Mouse (Mus musculus) neural tube, embryonic 15.5 days (tissue): ENCODE results near the gene Ppfia3. TPM values are rescaled to one million over a fixed set of nuclear protein-coding genes. Genes with fewer than 3 reads are reported as not detected.
"Not testable (repeated sequence)": the region's sequence is repeated elsewhere in the genome, so short reads cannot be mapped to it uniquely, and the experiment has no call there.

Source experiments
- ATAC-seq: fragments of 200-750 bp; cut with Nextera tagmentation; 2 replicates; pipeline ENCODE4 v1.8.0; 2017; ENCODE audit warnings: mild to moderate bottlenecking, moderate TSS enrichment, moderate library complexity; ENCODE audit not compliant: low FRiP score
- H3K27ac ChIP-seq: fragments of 300-500 bp; sonication (generic); replicated peaks from 2 replicates; pipeline ENCODE4 v1.5.1; 2015; ENCODE audit warnings: mild to moderate bottlenecking, inconsistent platforms
- H3K27me3 ChIP-seq: fragments of 300-500 bp; sonication (generic); replicated peaks from 2 replicates; pipeline ENCODE4 v1.6.1; 2015; ENCODE audit warnings: inconsistent platforms
- H3K36me3 ChIP-seq: fragments of 300-500 bp; sonication (generic); 2 replicates; pipeline ENCODE4 v1.6.1; 2015; ENCODE audit warnings: inconsistent platforms
- H3K4me1 ChIP-seq: fragments of 300-500 bp; sonication (generic); 2 replicates; pipeline ENCODE4 v1.6.1; 2015; ENCODE audit warnings: inconsistent platforms
- H3K4me2 ChIP-seq: fragments of 300-500 bp; sonication (generic); 2 replicates; pipeline ENCODE4 v1.6.1; 2015; ENCODE audit warnings: inconsistent platforms, mild to moderate bottlenecking, moderate library complexity
- H3K4me3 ChIP-seq: fragments of 300-500 bp; sonication (generic); replicated peaks from 2 replicates; pipeline ENCODE4 v1.5.1; 2015; ENCODE audit warnings: mild to moderate bottlenecking, inconsistent platforms
- H3K9ac ChIP-seq: fragments of 300-500 bp; sonication (generic); replicated peaks from 2 replicates; pipeline ENCODE4 v1.6.1; 2015; ENCODE audit warnings: mild to moderate bottlenecking, inconsistent platforms
- H3K9me3 ChIP-seq: fragments of 300-500 bp; sonication (generic); replicated peaks from 2 replicates; pipeline ENCODE4 v1.6.1; 2016; ENCODE audit warnings: inconsistent platforms
- WGBS: fragments of 180-500 bp; shearing (Covaris S2); methylation state at CpG from one replicate; pipeline ENCODE4 v1.1.7; 2015; ENCODE audit warnings: mixed read lengths; 5-methylcytosine and 5-hydroxymethylcytosine counted together
- polyA plus RNA-seq: library from polyadenylated mRNA; unstranded; fragments of >200 nt; fragmentation: Nextera tagmentation; extraction: Ambion mirVana; gene quantifications from 2 replicates; pipeline ENCODE4 v1.2.1, GENCODE M21; 2015

Gene Ppfia3
- polyA plus RNA-seq, 1 experiment from 2014 or later, result 29.5 TPM

GRCm38 (mm10) chr7:45406157-45407156 lies 39.6 kb upstream of the Ppfia3 start:
- no peak for ATAC-seq
- Histone ChIP-seq H3K4me1 (peaks cover 18% of the 10 kb centered on the region), H3K9ac (0 out of 2 replicates have a peak overlapping the region, but pooled peaks have one; percentile 10), H3K9me3 (no peaks in the 10 kb centered on the region), H3K27me3 (peaks cover 67% of the 10 kb centered on the region), H3K4me3 (peak overlapping the region; percentile 37), H3K36me3 (no peaks in the 10 kb centered on the region), H3K27ac (no peak overlapping the region), H3K4me2 (peak overlapping the region; percentile 58)
- WGBS, result 2% methylated on average over 114 of the region's 114 CpGs

- H3K9me3 ChIP-seq, result no peaks in the 10 kb centered on the region
- peak within 1 kb of the TSS; percentile 58 for H3K4me2 ChIP-seq
- 11% methylated on average over 28 of the region's 28 CpGs for WGBS
- H3K27ac ChIP-seq, result no peak within 1 kb of the TSS
- ATAC-seq, result no peak
- peaks cover 56% of the 10 kb centered on the region for H3K27me3 ChIP-seq
- H3K9ac ChIP-seq, result 0 out of 2 replicates have a peak within 1 kb of the TSS, but pooled peaks have one; percentile 10
- H3K4me1 ChIP-seq, result peaks cover 18% of the 10 kb centered on the region
- no peaks in the 10 kb centered on the region for H3K36me3 ChIP-seq
- H3K4me3 ChIP-seq, result peak within 1 kb of the TSS; percentile 37
Observed at GRCm38 (mm10) chr7:45405091-45406075, 38.6 kb upstream of the Ppfia3 start, which contains the start of gene Kcna7. Gene Kcna7, plus strand, starts transcription at chr7:45405653.

- ATAC-seq, result no peak
- no peaks in the 10 kb centered on the region for H3K36me3 ChIP-seq
- H3K27ac ChIP-seq, result no peak overlapping the region
- no peak overlapping the region for H3K4me2 ChIP-seq
- H3K4me3 ChIP-seq, result no peak overlapping the region
- H3K4me1 ChIP-seq, result peaks cover 18% of the 10 kb centered on the region
- H3K9ac ChIP-seq, result no peak overlapping the region
- H3K27me3 ChIP-seq, result peaks cover 39% of the 10 kb centered on the region
- no peaks in the 10 kb centered on the region for H3K9me3 ChIP-seq
- WGBS, result 50% methylated on average over 6 of the region's 6 CpGs
Observed at GRCm38 (mm10) chr7:45403532-45404261, 36.9 kb upstream of the Ppfia3 start.

- H3K36me3 ChIP-seq, result no peaks in the 10 kb centered on the region
- WGBS, result 76% methylated on average over 10 of the region's 10 CpGs
- H3K9ac ChIP-seq, result no peak overlapping the region
- peaks cover 19% of the 10 kb centered on the region for H3K27me3 ChIP-seq
- no peak overlapping the region for H3K4me3 ChIP-seq
- no peak for ATAC-seq
- H3K4me2 ChIP-seq, result no peak overlapping the region
- no peak overlapping the region for H3K27ac ChIP-seq
- no peaks in the 10 kb centered on the region for H3K9me3 ChIP-seq
- peaks cover 15% of the 10 kb centered on the region for H3K4me1 ChIP-seq
Observed at GRCm38 (mm10) chr7:45401521-45402085, 34.8 kb upstream of the Ppfia3 start.

GRCm38 (mm10) chr7:45396787-45397186 lies 30.0 kb upstream of the Ppfia3 start:
- no peak overlapping the region for H3K9ac ChIP-seq
- 73% methylated on average over 2 of the region's 2 CpGs for WGBS
- H3K36me3 ChIP-seq, result peaks cover 5% of the 10 kb centered on the region

GRCm38 (mm10) chr7:45396337-45396775 lies 29.5 kb upstream of the Ppfia3 start:
- Histone ChIP-seq H3K4me3 (peak overlapping the region; percentile 63), H3K4me2 (peak overlapping the region; percentile 68), H3K4me1 (peaks cover 28% of the 10 kb centered on the region), H3K9ac (peak overlapping the region; percentile 49), H3K27ac (peak overlapping the region; percentile 95)
- peak; percentile 46 for ATAC-seq
- 3% methylated on average over 3 of the region's 3 CpGs for WGBS
- not testable (repeated sequence) for H3K36me3 ChIP-seq, H3K9me3 ChIP-seq, H3K27me3 ChIP-seq

More at GRCm38 (mm10) chr7:45396787-45397186, 30.0 kb upstream of the Ppfia3 start:
- no peak overlapping the region for H3K4me3 ChIP-seq
- peaks cover 28% of the 10 kb centered on the region for H3K4me1 ChIP-seq
- no peak for ATAC-seq
- no peaks in the 10 kb centered on the region for H3K27me3 ChIP-seq
- no peak overlapping the region for H3K27ac ChIP-seq
- H3K4me2 ChIP-seq, result no peak overlapping the region
- H3K9me3 ChIP-seq, result no peaks in the 10 kb centered on the region

GRCm38 (mm10) chr7:45395578-45396336 lies 28.9 kb upstream of the Ppfia3 start, which contains the start of gene Snrnp70:
Gene Snrnp70, minus strand, starts transcription at chr7:45395742.
- Histone ChIP-seq H3K4me3 (peak within 1 kb of the TSS; percentile 63), H3K9me3 (no peaks in the 10 kb centered on the region), H3K27ac (peak within 1 kb of the TSS; percentile 95), H3K36me3 (peaks cover 13% of the 10 kb centered on the region), H3K9ac (peak within 1 kb of the TSS; percentile 78), H3K4me2 (peak within 1 kb of the TSS; percentile 70), H3K4me1 (peaks cover 28% of the 10 kb centered on the region), H3K27me3 (no peaks in the 10 kb centered on the region)
- under 1% methylated on average over 60 of the region's 60 CpGs for WGBS
- ATAC-seq, result peak; percentile 97

GRCm38 (mm10) chr7:45395129-45395541 lies 28.3 kb upstream of the Ppfia3 start:
- Histone ChIP-seq H3K36me3 (peaks cover 20% of the 10 kb centered on the region), H3K9ac (peak overlapping the region; percentile 78), H3K9me3 (no peaks in the 10 kb centered on the region), H3K4me1 (peaks cover 28% of the 10 kb centered on the region), H3K4me2 (peak overlapping the region; percentile 70), H3K4me3 (peak overlapping the region; percentile 63), H3K27ac (peak overlapping the region; percentile 95), H3K27me3 (no peaks in the 10 kb centered on the region)
- WGBS, result under 1% methylated on average over 15 of the region's 20 CpGs
- ATAC-seq, result peak; percentile 80

- H3K36me3 ChIP-seq, result peaks cover 97% of the 10 kb centered on the region
- WGBS, result 93% methylated on average over 3 of the region's 3 CpGs
Observed at GRCm38 (mm10) chr7:45386077-45386476, 19.3 kb upstream of the Ppfia3 start.

GRCm38 (mm10) chr7:45376057-45376456 lies 9.2 kb upstream of the Ppfia3 start:
- Histone ChIP-seq H3K4me3 (no peak overlapping the region), H3K9ac (no peak overlapping the region), H3K9me3 (no peaks in the 10 kb centered on the region), H3K36me3 (peaks cover 82% of the 10 kb centered on the region), H3K27me3 (no peaks in the 10 kb centered on the region), H3K4me2 (no peak overlapping the region), H3K27ac (no peak overlapping the region), H3K4me1 (peaks cover 3% of the 10 kb centered on the region; the same call in 1 of the 2 replicates)
- no peak for ATAC-seq
- 88% methylated on average over 1 of the region's 1 CpGs for WGBS

More at GRCm38 (mm10) chr7:45386077-45386476, 19.3 kb upstream of the Ppfia3 start:
- Histone ChIP-seq H3K4me1 (0 out of 2 replicates have a peak, but pooled peaks cover 3% of the 10 kb centered on the region), H3K27me3 (no peaks in the 10 kb centered on the region), H3K9me3 (no peaks in the 10 kb centered on the region), H3K27ac (no peak overlapping the region), H3K4me2 (no peak overlapping the region), H3K9ac (no peak overlapping the region), H3K4me3 (no peak overlapping the region)
- ATAC-seq, result no peak
